Mouse (Mus musculus) frontal cortex, adult (tissue): ENCODE data around the gene Srgap1.

Source experiments
- ATAC-seq: cut with Nextera tagmentation; 2 replicates; pipeline ENCODE4 v1.9.2; 2017; ENCODE audit warnings: mild to moderate bottlenecking, moderate library complexity, mixed read lengths; ENCODE audit not compliant: low TSS enrichment

The Srgap1 gene

GRCm38 (mm10) chr10:122017063-122017462, 30.1 kb downstream of the Srgap1 start:
- ATAC-seq, result no peak

- no peak for ATAC-seq
Observed at GRCm38 (mm10) chr10:122016631-122017030, 30.5 kb downstream of the Srgap1 start.

- no peak for ATAC-seq
Observed at GRCm38 (mm10) chr10:122012321-122012720, 34.8 kb downstream of the Srgap1 start.

GRCm38 (mm10) chr10:122008731-122009391, 38.3 kb downstream of the Srgap1 start:
- ATAC-seq, result peak; percentile 87

- ATAC-seq, result no peak
Observed at GRCm38 (mm10) chr10:122008370-122008730, 38.8 kb downstream of the Srgap1 start.

- no peak for ATAC-seq
Observed at GRCm38 (mm10) chr10:122006606-122007005, 40.5 kb downstream of the Srgap1 start.

GRCm38 (mm10) chr10:122006151-122006550, 41.0 kb downstream of the Srgap1 start:
- ATAC-seq, result no peak

- ATAC-seq, result no peak
Observed at GRCm38 (mm10) chr10:122005560-122005959, 41.6 kb downstream of the Srgap1 start.

GRCm38 (mm10) chr10:122002930-122003329, 44.2 kb downstream of the Srgap1 start:
- ATAC-seq, result no peak

- no peak for ATAC-seq
Observed at GRCm38 (mm10) chr10:121998806-121999205, 48.3 kb downstream of the Srgap1 start.

- no peak for ATAC-seq
Observed at GRCm38 (mm10) chr10:121996500-121996899, 50.6 kb downstream of the Srgap1 start.

GRCm38 (mm10) chr10:121995448-121995847, 51.7 kb downstream of the Srgap1 start:
- ATAC-seq, result no peak

GRCm38 (mm10) chr10:121994660-121995059, 52.5 kb downstream of the Srgap1 start:
- ATAC-seq, result no peak

- no peak for ATAC-seq
Observed at GRCm38 (mm10) chr10:121992609-121993008, 54.5 kb downstream of the Srgap1 start.

- no peak for ATAC-seq
Observed at GRCm38 (mm10) chr10:121986997-121987396, 60.1 kb downstream of the Srgap1 start.

- peak; percentile 57; the same call in 1 of the 2 replicates for ATAC-seq
Observed at GRCm38 (mm10) chr10:121984887-121985286, 62.2 kb downstream of the Srgap1 start.

GRCm38 (mm10) chr10:121983993-121984610, 63.0 kb downstream of the Srgap1 start:
- no peak for ATAC-seq

- no peak for ATAC-seq
Observed at GRCm38 (mm10) chr10:121975330-121975729, 71.8 kb downstream of the Srgap1 start.

- ATAC-seq, result no peak
Observed at GRCm38 (mm10) chr10:121974591-121974990, 72.5 kb downstream of the Srgap1 start.

GRCm38 (mm10) chr10:121973281-121973680, 73.8 kb downstream of the Srgap1 start:
- no peak for ATAC-seq

GRCm38 (mm10) chr10:121972249-121972892, 74.7 kb downstream of the Srgap1 start:
- ATAC-seq, result no peak

- ATAC-seq, result no peak
Observed at GRCm38 (mm10) chr10:121971658-121972057, 75.5 kb downstream of the Srgap1 start.

GRCm38 (mm10) chr10:121970912-121971311, 76.2 kb downstream of the Srgap1 start:
- ATAC-seq, result no peak
